Mouse (Mus musculus) thymus, postnatal 14 days (tissue): Measurements from ENCODE around the gene Olfr312.

Experiments
- DNase-seq: peaks from one replicate; pipeline ENCODE4 v3.0.0; 2021

Gene Olfr312

GRCm38 (mm10) chr11:58867039-58867953 lies 38.3 kb downstream of the Olfr312 start, which contains the start of gene 2810021J22Rik:
Gene 2810021J22Rik (plus strand): TSS chr11:58867216.
- peak; percentile 92 for DNase-seq

GRCm38 (mm10) chr11:58867954-58868330 lies 38.9 kb downstream of the Olfr312 start:
- DNase-seq = no peak

GRCm38 (mm10) chr11:58870961-58871360 lies 41.9 kb downstream of the Olfr312 start:
- no peak for DNase-seq

- DNase-seq = peak; percentile 92
These were observed 54.7 kb downstream of the Olfr312 start for GRCm38 (mm10) chr11:58883756-58884155.
